10 mouse cellular contexts compared by ENCODE assay signal in the genomic region with DNA sequence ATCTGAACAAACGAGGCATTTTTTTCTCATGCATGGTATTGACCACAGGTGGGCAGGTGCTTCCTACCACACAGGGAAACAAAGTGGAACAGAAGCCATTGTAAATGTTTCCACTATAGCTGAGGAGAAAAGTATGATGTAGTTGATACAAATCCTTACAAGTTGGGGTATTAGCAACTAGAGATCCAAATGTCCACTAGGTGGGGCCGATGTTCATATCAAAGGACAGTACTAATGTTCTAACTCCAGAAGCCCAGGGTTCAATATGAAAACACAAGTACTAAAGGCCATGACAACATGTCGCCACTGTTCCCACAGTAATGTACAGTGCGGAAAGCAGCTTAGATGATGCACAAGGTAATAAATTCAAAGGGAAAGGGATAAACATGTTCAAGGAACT.
DNase-seq lines count a peak whose midpoint lies in the region; ATAC-seq and TF ChIP-seq lines count a peak whose summit lies in the region.
"Had no signal": no experiment of that assay in that cellular context is flagged by ENCODE, and none has a peak within 500 bp of the region (broad histone marks: within the 10 kb centered on the region; RNA-seq: fewer than 3 reads in every experiment).

No protein-coding gene starts in this region.

- DNase-seq in cerebellum, postnatal 10 days, result peak; percentile 36 to 46
- no peak for DNase-seq in cerebellum, adult 9-11 months
- peak in 1 of 2 experiments; percentile 22 for DNase-seq in left cerebral cortex, adult 2 months (ENCODE audit: extremely low spot score in 1 of 2, low spot score in 2 of 2)
- DNase-seq in left cerebral cortex, adult 11 months (ENCODE audit: low spot score), result no peak
- peak; percentile 42 for DNase-seq in 416B (ENCODE audit: low read depth)
- DNase-seq in embryo, embryonic 10.5 days (ENCODE audit: low spot score), result peak; percentile 59
- DNase-seq in T-cell, adult 2 months (ENCODE audit: low spot score), result no peak
- DNase-seq: heart, postnatal 10 days had no signal

- intact Hi-C loops in left cerebral cortex, adult 2 months (cut with DNase I), result no loop called here

- H3K27ac ChIP-seq in left cerebral cortex, adult 2 months, result no peak overlapping the region
- H3K27ac ChIP-seq: midbrain, embryonic 12.5 days had no signal

- no peak overlapping the region for H3K4me3 ChIP-seq in left cerebral cortex, adult 2 months
- H3K4me3 ChIP-seq: midbrain, embryonic 12.5 days had no signal

- peak; percentile 53 for TF ChIP-seq CTCF in left cerebral cortex, adult 2 months (IDR thresholded peaks at IDR 0.05)

- ATAC-seq in inflammation-experienced regulatory T-cells, adult 6 months, result no peak

Comparison
In these comparisons a context has a peak if more than half of its experiments do, and no peak if none do; other contexts are left out.
1. DNase-seq: peak in cerebellum, postnatal 10 days (2 of 2), 416B (single experiment) and embryo, embryonic 10.5 days (single experiment); none in cerebellum, adult 9-11 months (single experiment), left cerebral cortex, adult 11 months (single experiment) and T-cell, adult 2 months (single experiment).